Mouse (Mus musculus) olfactory bulb, adult 2 months (tissue): ENCODE measurements around the gene Snap23. TPM values are rescaled to one million over a fixed set of nuclear protein-coding genes. Genes with fewer than 3 reads are reported as not detected.

Experiments used
- H3K27ac ChIP-seq: fragments of 200-500 bp; 2 replicates; pipeline ENCODE4 v1.5.1; 2012; ENCODE audit warnings: low read depth, low read length; ENCODE audit not compliant: insufficient read depth
- H3K4me1 ChIP-seq: fragments of 200-500 bp; 2 replicates; pipeline ENCODE4 v1.6.1; 2012; ENCODE audit warnings: low read length; ENCODE audit not compliant: control insufficient read depth, insufficient read depth
- H3K4me3 ChIP-seq: fragments of 200-500 bp; 2 replicates; pipeline ENCODE4 v1.5.1; 2012; ENCODE audit warnings: mild to moderate bottlenecking, low read depth, low read length, moderate library complexity; ENCODE audit not compliant: insufficient read depth
- CTCF ChIP-seq: fragments of 200-500 bp; IDR thresholded peaks from 2 replicates; pipeline ENCODE4 v1.5.1; 2012; ENCODE audit warnings: low read depth, mild to moderate bottlenecking, low read length, moderate library complexity; ENCODE audit not compliant: insufficient read depth
- POLR2A ChIP-seq: fragments of 200-500 bp; IDR thresholded peaks from 2 replicates; pipeline ENCODE4 v1.6.1; 2012; ENCODE audit warnings: mild to moderate bottlenecking, low read depth, low read length, moderate library complexity; ENCODE audit not compliant: insufficient read depth
- WGBS: fragments of 180-500 bp; shearing (Covaris S2); methylation state at CpG from one replicate; pipeline ENCODE4 v1.1.7; 2018; 5-methylcytosine and 5-hydroxymethylcytosine counted together
- polyA plus RNA-seq: library from polyadenylated mRNA; stranded (reverse); fragments of >200 nt; gene quantifications from 2 replicates; pipeline ENCODE4 v1.2.4, GENCODE M21; 2012; ENCODE audit warnings: low replicate concordance; ENCODE audit not compliant: missing spikeins, insufficient read depth, insufficient read length

Snap23 gene
- polyA plus RNA-seq, 1 experiment = not detected

DNA sequence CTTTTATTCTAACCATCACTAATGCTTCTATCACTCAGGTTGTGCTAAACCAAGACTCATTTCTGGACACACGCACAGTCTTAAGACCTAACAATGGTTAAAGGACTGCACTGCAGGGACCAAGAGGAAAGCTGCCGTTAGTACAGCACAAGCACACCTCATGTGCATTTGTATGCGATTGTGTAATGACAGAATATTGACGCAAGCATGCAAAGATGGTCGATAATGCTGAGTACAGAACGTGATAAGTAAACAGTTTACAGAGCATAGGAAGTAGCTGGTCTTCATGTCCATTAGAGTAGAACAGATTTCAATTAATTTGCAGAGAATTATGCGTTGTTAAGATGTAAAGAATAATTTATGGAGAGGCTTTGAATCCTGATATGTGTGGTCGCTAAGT, 73.4 kb downstream of the Snap23 start:
- WGBS = 84% methylated on average over 8 of the region's 8 CpGs
- no peaks in the 10 kb centered on the region for H3K4me1 ChIP-seq

DNA sequence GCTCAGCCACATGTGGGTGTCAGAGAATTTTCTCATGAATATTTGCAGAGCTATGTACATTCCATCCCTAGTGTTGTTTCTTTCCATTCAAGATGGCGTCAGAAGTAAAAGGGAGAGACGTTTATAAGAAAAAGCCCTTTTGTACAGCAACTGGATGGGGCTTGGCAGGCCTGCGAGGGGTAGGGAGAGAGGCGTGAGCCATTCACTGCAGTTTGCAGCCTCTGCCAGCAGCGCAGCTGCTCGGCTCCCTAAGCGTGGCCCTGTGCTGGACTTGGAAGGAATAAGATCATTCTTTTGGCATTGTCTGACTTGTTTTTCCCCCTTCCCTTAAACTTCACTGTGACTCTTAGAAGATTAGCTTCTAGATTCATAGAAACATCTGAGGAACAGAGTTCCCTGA, 76.4 kb downstream of the Snap23 start:
- WGBS = 30% methylated on average over 7 of the region's 7 CpGs
- TF ChIP-seq POLR2A = no peak
- no peak for TF ChIP-seq CTCF
- H3K27ac ChIP-seq = no peak overlapping the region
- H3K4me3 ChIP-seq = no peak overlapping the region
- no peaks in the 10 kb centered on the region for H3K4me1 ChIP-seq

More for the DNA sequence above, 73.4 kb downstream of the Snap23 start:
- H3K4me3 ChIP-seq = no peak overlapping the region
- TF ChIP-seq POLR2A (no peak), CTCF (no peak)
- H3K27ac ChIP-seq = no peak overlapping the region

DNA sequence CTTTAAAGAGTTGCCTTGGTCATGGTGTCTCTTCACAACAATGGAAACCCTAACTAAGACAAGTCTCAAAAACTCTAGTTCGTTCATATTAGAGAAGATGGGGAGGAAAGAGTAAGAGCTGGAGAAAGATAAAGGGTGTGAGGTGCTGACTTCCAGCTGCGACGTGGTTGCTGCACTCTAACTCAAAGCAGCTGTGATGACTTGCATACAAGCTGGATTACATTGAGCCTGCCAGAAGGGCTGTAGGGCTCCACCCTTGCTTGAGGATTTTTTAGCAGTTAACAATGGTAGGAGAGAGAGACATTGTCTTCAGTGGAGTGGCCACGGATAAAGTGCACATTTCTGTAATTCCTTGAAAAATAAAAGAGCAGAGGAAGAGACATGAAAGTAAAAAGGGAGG, 79.3 kb downstream of the Snap23 start:
- no peak for TF ChIP-seq CTCF
- no peak for TF ChIP-seq POLR2A
- 55% methylated on average over 4 of the region's 4 CpGs for WGBS
- Histone ChIP-seq H3K27ac (no peak overlapping the region), H3K4me1 (no peaks in the 10 kb centered on the region), H3K4me3 (no peak overlapping the region)

Other genes with a start within 250 kb of the Snap23 start
- 75.0 TPM in 1 of 2 replicates, not detected in the other for gene Vps39, start 214.5 kb upstream of the Snap23 start, polyA plus RNA-seq
- 580 TPM in 1 of 2 replicates, not detected in the other for gene Ganc, start 163.8 kb upstream of the Snap23 start, polyA plus RNA-seq
- not detected in 2 replicates for gene Tmem87a, start 163.6 kb upstream of the Snap23 start, polyA plus RNA-seq
- not detected in 2 replicates for gene Capn3, start 111.7 kb upstream of the Snap23 start, polyA plus RNA-seq
- 169 and 420 TPM in 2 replicates for gene Zfp106, start 3.8 kb upstream of the Snap23 start, polyA plus RNA-seq
- not detected in 2 replicates for gene Haus2, start 41.7 kb downstream of the Snap23 start, polyA plus RNA-seq
- gene Lrrc57, start 41.8 kb downstream of the Snap23 start, polyA plus RNA-seq = not detected in 2 replicates
- not detected in 2 replicates for gene Stard9, start 61.5 kb downstream of the Snap23 start, polyA plus RNA-seq